Mouse (Mus musculus) kidney, embryonic 15.5 days (tissue): ENCODE data around the gene Mrpl38. TPM values are rescaled to one million over a fixed set of nuclear protein-coding genes. Genes with fewer than 3 reads are reported as not detected.

Experiments used
- ATAC-seq: fragments of 200-750 bp; cut with Nextera tagmentation; replicated peaks from 2 replicates; pipeline ENCODE4 v1.8.0; 2017; ENCODE audit warnings: moderate TSS enrichment; ENCODE audit not compliant: low FRiP score
- H3K27ac ChIP-seq: fragments of 300-500 bp; sonication (generic); 2 replicates; pipeline ENCODE4 v1.5.1; 2015; ENCODE audit warnings: mild to moderate bottlenecking, inconsistent platforms
- H3K27me3 ChIP-seq: fragments of 300-500 bp; sonication (generic); 2 replicates; pipeline ENCODE4 v1.6.1; 2015; ENCODE audit warnings: inconsistent platforms
- H3K36me3 ChIP-seq: fragments of 300-500 bp; sonication (generic); 2 replicates; pipeline ENCODE4 v1.6.1; 2015; ENCODE audit warnings: inconsistent platforms
- H3K4me1 ChIP-seq: fragments of 300-500 bp; sonication (generic); 2 replicates; pipeline ENCODE4 v1.6.1; 2015; ENCODE audit warnings: inconsistent platforms
- H3K4me2 ChIP-seq: fragments of 300-500 bp; sonication (generic); 2 replicates; pipeline ENCODE4 v1.6.1; 2015; ENCODE audit warnings: moderate library complexity, mild to moderate bottlenecking, inconsistent platforms
- H3K4me3 ChIP-seq: fragments of 300-500 bp; sonication (generic); replicated peaks from 2 replicates; pipeline ENCODE4 v1.5.1; 2015; ENCODE audit warnings: mild to moderate bottlenecking, inconsistent platforms
- H3K9ac ChIP-seq: fragments of 300-500 bp; sonication (generic); 2 replicates; pipeline ENCODE4 v1.6.1; 2015; ENCODE audit warnings: mild to moderate bottlenecking, inconsistent platforms
- H3K9me3 ChIP-seq: fragments of 300-500 bp; sonication (generic); replicated peaks from 2 replicates; pipeline ENCODE4 v1.6.1; 2016; ENCODE audit warnings: inconsistent platforms
- WGBS: fragments of 180-500 bp; shearing (Covaris S2); methylation state at CpG from one replicate; pipeline ENCODE4 v1.1.7; 2015; ENCODE audit warnings: mixed read lengths; 5-methylcytosine and 5-hydroxymethylcytosine counted together
- polyA plus RNA-seq: library from polyadenylated mRNA; unstranded; fragments of >200 nt; fragmentation: Nextera tagmentation; extraction: Ambion mirVana; gene quantifications from 2 replicates; pipeline ENCODE4 v1.2.1, GENCODE M21; 2015

Gene Mrpl38
- polyA plus RNA-seq, 1 experiment from 2014 or later: 112 TPM

DNA sequence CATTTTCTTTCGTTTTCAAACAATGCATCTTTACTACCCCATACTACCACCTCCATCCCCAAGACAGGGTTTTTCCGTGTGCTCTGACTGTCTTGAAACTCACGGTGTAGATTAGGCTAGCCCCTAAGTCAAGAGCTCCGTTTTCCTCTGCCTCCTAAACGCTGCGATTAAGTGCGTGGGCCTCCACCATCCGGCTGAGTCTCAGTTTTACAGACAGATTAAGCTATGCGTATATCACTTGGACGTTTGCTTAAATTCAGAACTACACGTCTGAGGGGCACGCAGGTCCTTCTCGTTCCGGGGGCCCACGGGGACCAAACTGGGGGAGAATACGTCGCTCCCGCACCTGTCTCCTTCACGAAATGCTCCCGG lies 586 bp downstream of the Mrpl38 start:
- Histone ChIP-seq H3K27ac (peak overlapping the region; percentile 82), H3K4me3 (peak overlapping the region; percentile 98), H3K36me3 (peaks cover 49% of the 10 kb centered on the region), H3K9me3 (no peaks in the 10 kb centered on the region), H3K27me3 (no peaks in the 10 kb centered on the region), H3K4me2 (peak overlapping the region; percentile 68), H3K4me1 (peaks cover 27% of the 10 kb centered on the region), H3K9ac (peak overlapping the region; percentile 88)
- WGBS: under 1% methylated on average over 20 of the region's 20 CpGs
- 0 out of 2 replicates have a peak, but pooled peaks have one; percentile 8 for ATAC-seq

DNA sequence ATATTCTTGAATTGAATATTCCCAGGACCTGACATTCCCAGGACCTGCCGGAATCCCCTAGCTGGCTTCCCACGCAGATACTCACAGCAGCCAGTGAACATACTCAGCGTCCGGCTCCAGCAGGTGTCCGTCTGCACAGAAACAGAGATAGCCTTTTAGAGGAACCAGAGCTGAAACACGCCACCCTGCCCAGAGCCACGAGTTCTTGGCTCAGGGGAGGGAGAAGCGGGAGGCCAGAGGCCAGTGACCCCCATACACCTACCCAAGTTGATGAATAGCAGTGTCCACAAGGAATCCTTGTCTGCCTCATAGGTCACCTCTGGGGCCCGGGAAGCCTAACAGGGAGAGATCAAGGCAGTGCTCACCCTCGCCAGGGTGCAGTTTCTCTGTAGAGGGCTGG lies 4.5 kb downstream of the Mrpl38 start:
- Histone ChIP-seq H3K9me3 (no peaks in the 10 kb centered on the region), H3K36me3 (peaks cover 55% of the 10 kb centered on the region), H3K9ac (no peak overlapping the region), H3K4me1 (peaks cover 52% of the 10 kb centered on the region), H3K4me2 (no peak overlapping the region), H3K27ac (no peak overlapping the region), H3K4me3 (no peak overlapping the region), H3K27me3 (no peaks in the 10 kb centered on the region)
- no peak for ATAC-seq
- WGBS: 81% methylated on average over 10 of the region's 10 CpGs

DNA sequence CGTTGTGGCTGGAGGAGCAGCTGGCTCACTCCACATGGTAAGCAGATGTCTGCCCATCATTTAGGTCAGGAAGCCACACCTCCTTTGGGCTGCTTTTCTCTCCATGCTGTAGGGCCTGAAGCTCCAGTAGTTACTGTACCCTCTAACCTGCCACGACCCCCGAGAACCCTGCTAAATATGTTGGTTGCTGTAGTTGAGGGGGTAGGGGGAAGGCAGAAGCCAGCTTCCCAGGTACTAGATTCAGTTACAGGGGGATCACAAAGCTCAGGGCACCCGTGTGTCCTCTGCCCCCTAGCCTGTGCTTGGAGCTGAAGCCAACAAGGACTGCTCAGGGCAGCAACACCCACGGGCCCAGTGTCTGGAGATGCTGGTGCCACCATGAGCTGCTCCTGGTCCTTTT lies 5.2 kb downstream of the Mrpl38 start:
- no peaks in the 10 kb centered on the region for H3K9me3 ChIP-seq
- 80% methylated on average over 5 of the region's 5 CpGs for WGBS
- ATAC-seq: no peak
- H3K4me1 ChIP-seq: peaks cover 52% of the 10 kb centered on the region
- H3K9ac ChIP-seq: no peak overlapping the region
- H3K27me3 ChIP-seq: no peaks in the 10 kb centered on the region
- no peak overlapping the region for H3K4me3 ChIP-seq
- no peak overlapping the region for H3K27ac ChIP-seq
- no peak overlapping the region for H3K4me2 ChIP-seq
- peaks cover 55% of the 10 kb centered on the region for H3K36me3 ChIP-seq

DNA sequence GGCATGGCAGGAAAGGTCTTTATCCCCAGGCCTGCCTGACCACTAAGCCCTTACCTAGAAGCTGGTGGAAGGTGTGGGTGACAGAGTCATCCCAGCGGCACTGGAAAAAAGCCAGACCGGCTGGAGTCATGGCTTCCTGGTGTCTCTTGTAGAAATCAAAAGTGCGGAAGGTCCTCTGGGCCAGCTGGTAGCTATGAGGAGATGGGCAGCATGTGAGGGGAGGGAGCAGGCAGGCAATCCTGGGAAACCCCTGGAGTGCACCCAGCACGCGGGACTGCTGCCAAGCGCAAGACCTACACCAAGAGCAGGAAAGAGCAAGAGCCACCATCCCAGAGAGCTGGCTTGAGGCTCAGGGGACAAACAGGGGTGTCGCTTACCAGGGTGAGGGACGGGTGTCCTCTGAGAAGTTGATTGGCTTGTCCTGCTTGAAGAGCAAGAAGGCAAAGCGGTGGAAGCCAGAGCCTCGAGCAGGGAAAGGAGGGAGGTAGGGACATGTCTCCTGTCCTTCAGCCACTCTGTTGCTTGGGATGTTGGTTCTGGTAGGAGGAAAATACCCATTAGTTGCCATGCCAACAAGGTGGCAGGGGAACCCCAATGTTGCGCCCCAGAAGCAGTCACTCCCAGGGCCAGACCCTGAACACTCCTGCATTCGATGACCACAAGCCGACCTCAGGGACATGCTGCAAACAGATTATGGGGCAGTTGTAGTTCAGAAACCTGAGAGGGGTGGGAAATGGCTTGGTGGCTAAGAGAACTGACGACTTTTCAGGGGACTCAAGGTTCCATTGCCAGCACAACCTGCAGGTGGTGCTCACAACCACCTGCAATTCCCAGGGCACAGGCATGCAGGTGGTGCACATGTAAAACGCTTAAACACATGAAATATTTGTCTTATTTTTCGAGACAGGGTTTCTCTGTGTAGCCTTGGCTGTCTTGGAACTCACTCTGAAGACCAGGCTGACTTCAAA lies 6.0 kb downstream of the Mrpl38 start:
- WGBS: 78% methylated on average over 16 of the region's 16 CpGs
- H3K27ac ChIP-seq: no peak overlapping the region
- no peak for ATAC-seq

DNA sequence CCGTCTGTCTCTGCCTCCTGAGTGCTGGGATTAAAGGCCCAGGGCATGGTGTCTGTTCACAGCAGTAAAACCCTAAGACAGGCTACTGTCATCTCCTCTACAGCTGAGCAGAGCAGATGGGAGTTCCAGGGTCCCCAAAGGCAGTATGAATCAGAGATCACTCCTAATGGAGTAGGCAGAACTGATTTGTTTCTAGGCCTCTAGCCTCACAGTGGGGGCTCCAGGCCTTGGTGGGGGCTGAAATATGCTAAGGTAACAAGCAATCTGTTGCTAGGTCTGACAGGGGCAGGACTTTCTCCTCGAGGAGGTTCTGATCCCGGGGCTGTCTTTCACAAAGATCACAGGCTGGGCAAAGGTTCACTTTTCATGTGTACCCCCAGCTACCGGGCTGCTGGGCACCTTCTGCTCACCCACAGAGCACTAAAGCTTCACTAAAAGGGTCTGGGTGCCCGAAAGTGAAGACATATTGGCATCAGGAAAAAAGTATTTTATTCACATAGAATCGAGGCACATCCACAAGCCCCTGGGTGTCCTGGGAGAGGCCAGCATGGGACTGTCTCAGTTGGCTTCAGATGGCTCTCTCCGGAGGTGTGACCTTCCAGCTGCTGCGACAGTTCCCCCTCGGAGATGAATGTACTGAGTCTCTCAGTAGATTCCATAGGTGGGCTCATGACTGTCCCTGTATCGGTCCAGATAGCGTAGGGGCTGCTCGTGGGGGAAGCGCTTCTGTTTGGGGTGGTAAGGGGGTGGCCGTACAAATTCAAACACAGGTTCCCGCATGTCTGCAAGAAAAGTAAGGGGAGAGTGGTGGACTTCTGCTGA lies 7.1 kb downstream of the Mrpl38 start:
- ATAC-seq: no peak
- Histone ChIP-seq H3K27me3 (no peaks in the 10 kb centered on the region), H3K9ac (peak overlapping the region; percentile 68), H3K9me3 (no peaks in the 10 kb centered on the region), H3K36me3 (peaks cover 51% of the 10 kb centered on the region), H3K4me1 (peaks cover 54% of the 10 kb centered on the region), H3K4me2 (peak overlapping the region; percentile 80), H3K4me3 (peak overlapping the region; percentile 64), H3K27ac (peak overlapping the region; percentile 96)
- WGBS: 77% methylated on average over 15 of the region's 15 CpGs

More for the DNA sequence above, 6.0 kb downstream of the Mrpl38 start:
- Histone ChIP-seq H3K4me1 (peaks cover 55% of the 10 kb centered on the region), H3K9ac (peak overlapping the region; percentile 11; the same call in 1 of the 2 replicates), H3K36me3 (peaks cover 55% of the 10 kb centered on the region), H3K27me3 (no peaks in the 10 kb centered on the region), H3K9me3 (no peaks in the 10 kb centered on the region), H3K4me3 (no peak overlapping the region), H3K4me2 (no peak overlapping the region)

DNA sequence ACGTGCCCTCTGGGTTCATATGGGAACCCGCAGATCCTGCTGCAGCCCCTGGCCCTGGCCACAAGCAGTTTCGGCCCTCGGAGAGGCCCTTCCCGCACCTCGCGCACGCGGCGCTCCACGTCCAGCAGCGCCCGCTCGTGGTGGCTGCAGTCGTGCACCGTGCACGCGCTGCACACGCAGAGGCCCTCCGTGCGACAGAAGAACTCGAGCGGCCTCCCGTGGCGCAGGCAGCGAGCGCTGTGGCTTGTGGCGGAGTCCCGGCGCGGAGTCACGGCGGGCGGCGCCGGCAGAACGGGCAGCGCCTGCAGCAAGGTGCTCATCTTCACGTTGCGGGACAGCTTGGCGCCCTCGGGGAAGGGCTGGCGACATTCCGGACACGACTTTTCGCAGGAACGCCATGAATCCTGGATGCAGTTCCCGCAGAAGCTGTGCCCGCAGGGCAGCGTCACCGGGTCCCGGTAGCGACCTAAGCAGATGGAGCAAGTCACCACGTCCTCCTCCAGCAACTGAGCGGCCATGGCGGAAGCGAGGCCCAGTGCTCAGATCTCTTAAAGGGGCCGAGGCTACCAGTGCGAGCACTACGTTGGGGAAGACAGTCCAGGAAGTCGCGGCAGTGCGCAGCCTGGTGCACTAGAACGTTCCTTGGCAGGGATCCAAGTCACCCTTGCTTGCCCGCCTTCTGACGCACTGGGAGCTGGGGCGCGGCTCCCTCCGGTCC lies 8.0 kb downstream of the Mrpl38 start, which contains the start of gene Trim65:
TSS of gene Trim65 (minus strand) at position 641 of the 718 bp plus-strand sequence.
- Histone ChIP-seq H3K9ac (peak within 1 kb of the TSS; percentile 68), H3K27me3 (no peaks in the 10 kb centered on the region), H3K4me1 (peaks cover 51% of the 10 kb centered on the region), H3K4me2 (peak within 1 kb of the TSS; percentile 80), H3K27ac (peak within 1 kb of the TSS; percentile 96), H3K4me3 (peak within 1 kb of the TSS; percentile 64), H3K9me3 (no peaks in the 10 kb centered on the region), H3K36me3 (peaks cover 52% of the 10 kb centered on the region)
- ATAC-seq: peak; percentile 85
- WGBS: 1% methylated on average over 69 of the region's 69 CpGs

DNA sequence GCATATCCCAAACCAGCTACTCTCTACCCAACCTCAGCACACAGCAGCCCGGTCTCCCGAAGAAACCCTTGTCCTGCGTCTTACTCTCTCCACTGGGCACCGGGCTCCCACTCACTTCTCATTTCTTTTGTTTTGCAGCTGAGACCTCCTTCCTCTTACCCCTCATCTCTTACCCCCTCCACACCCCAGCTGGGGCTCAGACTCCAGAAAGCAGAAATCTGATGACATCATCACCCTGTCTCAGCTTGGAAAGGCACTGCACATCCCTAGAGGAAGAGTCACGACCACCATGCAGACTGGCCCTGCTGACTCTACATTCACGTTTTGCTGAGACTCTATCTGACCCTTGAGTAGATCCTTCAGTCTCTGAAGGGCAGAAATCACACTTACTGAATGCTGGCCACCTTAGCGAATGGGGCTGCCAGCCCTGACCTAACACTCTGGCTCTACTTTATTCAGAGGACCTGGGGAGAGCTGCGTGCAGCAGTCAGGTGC lies 8.6 kb downstream of the Mrpl38 start:
- no peaks in the 10 kb centered on the region for H3K27me3 ChIP-seq
- 47% methylated on average over 8 of the region's 8 CpGs for WGBS
- peak overlapping the region; percentile 68 for H3K9ac ChIP-seq
- no peaks in the 10 kb centered on the region for H3K9me3 ChIP-seq
- peaks cover 51% of the 10 kb centered on the region for H3K36me3 ChIP-seq
- ATAC-seq: peak; percentile 13
- peak overlapping the region; percentile 80 for H3K4me2 ChIP-seq
- peaks cover 51% of the 10 kb centered on the region for H3K4me1 ChIP-seq
- H3K4me3 ChIP-seq: peak overlapping the region; percentile 64
- H3K27ac ChIP-seq: peak overlapping the region; percentile 96

DNA sequence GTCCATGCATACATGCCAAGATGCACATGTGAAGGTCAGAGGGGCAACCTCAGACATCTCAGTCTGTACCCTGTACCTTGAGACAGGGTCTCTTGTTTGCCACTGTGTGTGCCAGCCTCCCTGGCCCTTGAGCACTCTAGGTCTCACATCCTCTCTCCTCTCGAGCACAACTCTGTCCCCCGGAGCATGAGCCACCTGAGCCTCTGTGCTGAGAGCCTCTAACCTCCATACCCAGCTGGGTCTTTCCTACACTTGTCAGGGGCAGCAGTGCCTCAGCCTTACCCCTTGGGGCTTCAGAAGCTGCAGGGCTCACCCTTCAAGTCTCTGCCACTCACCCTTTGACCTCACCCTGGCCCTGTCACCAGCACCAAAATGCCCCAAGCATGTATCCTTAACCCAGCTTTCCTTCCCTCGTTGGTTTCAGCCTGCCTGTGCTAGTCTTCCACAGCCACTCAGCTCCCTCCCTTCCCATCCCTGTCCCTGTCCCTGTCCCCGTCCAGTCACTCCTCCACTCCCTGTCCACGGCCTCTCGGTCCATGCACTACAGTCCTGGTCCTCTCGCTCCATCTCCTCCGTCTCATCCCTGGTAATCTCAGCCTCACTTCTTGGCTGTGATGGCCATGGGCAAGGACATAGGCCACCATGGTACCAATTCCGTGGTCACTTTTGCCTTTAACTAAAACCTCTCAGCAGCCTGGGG lies 9.4 kb downstream of the Mrpl38 start:
- Histone ChIP-seq H3K4me1 (peaks cover 52% of the 10 kb centered on the region), H3K27me3 (no peaks in the 10 kb centered on the region), H3K4me2 (peak overlapping the region; percentile 80; the same call in 1 of the 2 replicates), H3K36me3 (peaks cover 43% of the 10 kb centered on the region), H3K27ac (no peak overlapping the region), H3K9ac (0 out of 2 replicates have a peak overlapping the region, but pooled peaks have one; percentile 10), H3K4me3 (no peak overlapping the region), H3K9me3 (no peaks in the 10 kb centered on the region)
- WGBS: 80% methylated on average over 9 of the region's 9 CpGs
- ATAC-seq: no peak

DNA sequence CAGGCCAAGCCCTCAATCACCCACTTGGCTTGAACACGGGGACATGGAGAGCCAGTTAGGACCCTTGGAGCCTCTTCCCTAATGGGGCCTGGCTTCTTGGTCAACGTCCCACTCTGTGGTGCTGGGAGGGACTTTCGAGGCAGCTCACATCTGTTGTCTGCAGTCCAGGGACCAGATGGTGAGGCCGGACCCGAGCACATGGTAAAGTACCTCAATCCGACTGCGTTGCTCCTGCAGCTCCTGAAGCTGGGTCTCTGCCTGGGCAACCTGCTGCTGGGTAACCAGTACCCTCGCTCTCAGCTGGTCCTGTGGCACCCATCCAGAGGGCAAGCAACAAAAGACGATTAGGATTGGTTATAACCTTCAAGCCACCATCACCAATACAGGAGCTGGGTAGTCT lies 10.7 kb downstream of the Mrpl38 start:
- Histone ChIP-seq H3K27me3 (no peaks in the 10 kb centered on the region), H3K4me2 (no peak overlapping the region), H3K9ac (no peak overlapping the region), H3K9me3 (no peaks in the 10 kb centered on the region), H3K27ac (peak overlapping the region; percentile 64), H3K36me3 (peaks cover 31% of the 10 kb centered on the region), H3K4me1 (peaks cover 52% of the 10 kb centered on the region), H3K4me3 (no peak overlapping the region)
- 75% methylated on average over 9 of the region's 9 CpGs for WGBS
- no peak for ATAC-seq

DNA sequence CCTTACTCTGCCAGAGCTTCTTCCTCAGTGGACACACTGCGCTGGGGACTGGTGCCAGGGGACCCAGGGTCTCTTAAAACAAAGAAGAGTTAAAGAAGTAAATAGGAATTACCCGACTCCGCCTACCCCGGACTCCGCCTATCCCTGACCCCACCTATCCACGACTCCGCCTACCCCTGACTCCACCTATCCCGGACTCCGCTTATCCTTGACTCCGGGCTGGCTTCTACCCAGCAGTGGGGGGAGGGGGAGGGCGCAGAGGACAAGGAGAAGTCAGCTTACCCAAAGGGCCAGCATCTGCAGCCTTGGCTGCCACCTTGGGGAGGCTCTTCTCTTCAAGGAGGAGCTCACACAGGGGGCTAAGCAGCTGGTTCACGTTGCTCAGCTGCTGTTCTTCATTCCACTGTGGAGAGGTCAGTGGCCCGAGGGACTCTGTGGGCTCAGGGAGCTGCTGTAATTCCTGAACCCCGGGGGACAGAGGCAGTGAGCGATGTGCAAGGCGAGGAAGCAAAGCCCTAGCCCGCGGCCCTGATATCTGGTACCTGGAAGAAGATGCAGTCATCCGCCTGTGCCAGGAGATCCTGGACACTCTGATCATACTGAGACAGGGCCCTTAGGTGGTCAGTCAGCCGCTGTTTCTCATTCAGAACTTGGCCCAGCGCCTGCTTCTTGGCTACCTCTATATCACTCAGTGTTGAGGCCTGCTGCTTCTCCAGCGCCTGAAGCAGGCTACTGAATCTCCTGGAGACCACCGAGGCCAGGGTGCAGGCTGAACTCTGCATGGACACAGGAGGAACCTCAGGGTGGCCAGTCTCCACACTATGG lies 11.3 kb downstream of the Mrpl38 start, which contains the start of gene Trim47:
TSS of gene Trim47 (minus strand) at position 55 of the 825 bp plus-strand sequence.
- ATAC-seq: peak; percentile 49
- Histone ChIP-seq H3K27me3 (no peaks in the 10 kb centered on the region), H3K4me2 (peak within 1 kb of the TSS; percentile 50), H3K9ac (peak within 1 kb of the TSS; percentile 27; the same call in 1 of the 2 replicates), H3K4me1 (peaks cover 51% of the 10 kb centered on the region), H3K4me3 (peak within 1 kb of the TSS; percentile 25), H3K27ac (peak within 1 kb of the TSS; percentile 64), H3K9me3 (no peaks in the 10 kb centered on the region), H3K36me3 (peaks cover 31% of the 10 kb centered on the region)
- 31% methylated on average over 23 of the region's 23 CpGs for WGBS
